Mouse (Mus musculus) midbrain, embryonic 12.5 days (tissue): ENCODE measurements around the gene Tuba8. TPM values are rescaled to one million over a fixed set of nuclear protein-coding genes. Genes with fewer than 3 reads are reported as not detected.
A peak's percentile ranks its signal among the peaks of the same experiment; 100 is the strongest.

Source experiments
- ATAC-seq: fragments of 200-750 bp; cut with Nextera tagmentation; 2 replicates; pipeline ENCODE4 v1.8.0; 2017; ENCODE audit warnings: low read depth, moderate TSS enrichment, moderate library complexity; ENCODE audit not compliant: low FRiP score
- H3K27ac ChIP-seq: fragments of 300-500 bp; sonication (generic); replicated peaks from 2 replicates; pipeline ENCODE4 v1.5.1; 2016; ENCODE audit warnings: mild to moderate bottlenecking
- H3K27me3 ChIP-seq: fragments of 300-500 bp; sonication (generic); 2 replicates; pipeline ENCODE4 v1.6.1; 2016; ENCODE audit warnings: mild to moderate bottlenecking
- H3K36me3 ChIP-seq: fragments of 300-500 bp; sonication (generic); 2 replicates; pipeline ENCODE4 v1.6.1; 2016
- H3K4me1 ChIP-seq: fragments of 300-500 bp; sonication (generic); 2 replicates; pipeline ENCODE4 v1.6.1; 2016
- H3K4me2 ChIP-seq: fragments of 300-500 bp; sonication (generic); replicated peaks from 2 replicates; pipeline ENCODE4 v1.6.1; 2016; ENCODE audit warnings: mild to moderate bottlenecking, moderate library complexity
- H3K4me3 ChIP-seq: fragments of 300-500 bp; sonication (generic); 2 replicates; pipeline ENCODE4 v1.5.1; 2016; ENCODE audit warnings: mild to moderate bottlenecking
- H3K9ac ChIP-seq: fragments of 300-500 bp; sonication (generic); replicated peaks from 2 replicates; pipeline ENCODE4 v1.6.1; 2016; ENCODE audit warnings: mild to moderate bottlenecking, moderate library complexity
- H3K9me3 ChIP-seq: fragments of 300-500 bp; sonication (generic); 2 replicates; pipeline ENCODE4 v1.6.1; 2016; ENCODE audit warnings: mild to moderate bottlenecking
- WGBS: fragments of 180-500 bp; shearing (Covaris S2); methylation state at CpG from one replicate; pipeline ENCODE4 v1.1.7; 2016; 5-methylcytosine and 5-hydroxymethylcytosine counted together
- polyA plus RNA-seq: library from polyadenylated mRNA; unstranded; fragments of >200 nt; fragmentation: Nextera tagmentation; extraction: Ambion mirVana; gene quantifications from 2 replicates; pipeline ENCODE4 v1.2.1, GENCODE M21; 2016

Tuba8 gene
- polyA plus RNA-seq, 1 experiment from 2014 or later = not detected

GRCm38 (mm10) chr6:121245127-121246036 lies 34.9 kb downstream of the Tuba8 start, which contains the start of gene Usp18:
Gene Usp18, plus strand, starts transcription at chr6:121245906.
- peaks cover 29% of the 10 kb centered on the region for H3K27me3 ChIP-seq
- H3K9me3 ChIP-seq = no peaks in the 10 kb centered on the region
- 11% methylated on average over 35 of the region's 35 CpGs for WGBS
- no peaks in the 10 kb centered on the region for H3K36me3 ChIP-seq
- peak within 1 kb of the TSS; percentile 55 for H3K4me2 ChIP-seq
- peak within 1 kb of the TSS; percentile 60 for H3K9ac ChIP-seq
- peak within 1 kb of the TSS; percentile 53 for H3K4me3 ChIP-seq
- H3K27ac ChIP-seq = no peak within 1 kb of the TSS
- H3K4me1 ChIP-seq = no peaks in the 10 kb centered on the region
- peak; percentile 94 for ATAC-seq

GRCm38 (mm10) chr6:121246037-121246361 lies 35.5 kb downstream of the Tuba8 start:
- peak; percentile 55 for ATAC-seq
- Histone ChIP-seq H3K9me3 (no peaks in the 10 kb centered on the region), H3K4me1 (no peaks in the 10 kb centered on the region), H3K4me2 (peak overlapping the region; percentile 55), H3K27me3 (peaks cover 29% of the 10 kb centered on the region), H3K4me3 (peak overlapping the region; percentile 53), H3K9ac (peak overlapping the region; percentile 60; the same call in 1 of the 2 replicates), H3K27ac (no peak overlapping the region), H3K36me3 (no peaks in the 10 kb centered on the region)
- WGBS = 17% methylated on average over 4 of the region's 4 CpGs

GRCm38 (mm10) chr6:121250406-121250805 lies 39.9 kb downstream of the Tuba8 start:
- Histone ChIP-seq H3K4me2 (no peak overlapping the region), H3K27me3 (peaks cover 12% of the 10 kb centered on the region), H3K4me1 (no peaks in the 10 kb centered on the region), H3K36me3 (no peaks in the 10 kb centered on the region), H3K9ac (no peak overlapping the region), H3K27ac (no peak overlapping the region), H3K4me3 (no peak overlapping the region), H3K9me3 (no peaks in the 10 kb centered on the region)
- WGBS = 81% methylated on average over 1 of the region's 1 CpGs
- no peak for ATAC-seq

GRCm38 (mm10) chr6:121251256-121251655 lies 40.8 kb downstream of the Tuba8 start:
- no peak for ATAC-seq
- Histone ChIP-seq H3K4me1 (no peaks in the 10 kb centered on the region), H3K9ac (no peak overlapping the region), H3K36me3 (no peaks in the 10 kb centered on the region), H3K4me3 (no peak overlapping the region), H3K27me3 (peaks cover 12% of the 10 kb centered on the region), H3K9me3 (no peaks in the 10 kb centered on the region), H3K27ac (no peak overlapping the region), H3K4me2 (no peak overlapping the region)
- WGBS = 69% methylated on average over 5 of the region's 5 CpGs

- ATAC-seq = 0 out of 2 replicates have a peak, but pooled peaks have one; percentile 27
- Histone ChIP-seq H3K9ac (no peak overlapping the region), H3K36me3 (no peaks in the 10 kb centered on the region), H3K27me3 (no peaks in the 10 kb centered on the region), H3K4me2 (no peak overlapping the region), H3K27ac (no peak overlapping the region), H3K4me1 (no peaks in the 10 kb centered on the region), H3K4me3 (no peak overlapping the region), H3K9me3 (no peaks in the 10 kb centered on the region)
- 38% methylated on average over 9 of the region's 9 CpGs for WGBS
Measured at GRCm38 (mm10) chr6:121260548-121260947, 50.1 kb downstream of the Tuba8 start.

- ATAC-seq = no peak
- Histone ChIP-seq H3K4me3 (no peak overlapping the region), H3K27ac (no peak overlapping the region), H3K9ac (no peak overlapping the region), H3K9me3 (no peaks in the 10 kb centered on the region), H3K27me3 (no peaks in the 10 kb centered on the region), H3K4me2 (no peak overlapping the region), H3K36me3 (no peaks in the 10 kb centered on the region), H3K4me1 (no peaks in the 10 kb centered on the region)
- WGBS = 90% methylated on average over 8 of the region's 8 CpGs
Measured at GRCm38 (mm10) chr6:121261233-121261632, 50.7 kb downstream of the Tuba8 start.

- Histone ChIP-seq H3K4me1 (no peaks in the 10 kb centered on the region), H3K4me2 (no peak overlapping the region), H3K9me3 (no peaks in the 10 kb centered on the region), H3K9ac (no peak overlapping the region), H3K4me3 (no peak overlapping the region), H3K36me3 (no peaks in the 10 kb centered on the region), H3K27me3 (no peaks in the 10 kb centered on the region), H3K27ac (no peak overlapping the region)
- ATAC-seq = no peak
- WGBS = 92% methylated on average over 10 of the region's 10 CpGs
Measured at GRCm38 (mm10) chr6:121262004-121262403, 51.5 kb downstream of the Tuba8 start.

- no peak overlapping the region for H3K27ac ChIP-seq
- H3K4me1 ChIP-seq = no peaks in the 10 kb centered on the region
- no peaks in the 10 kb centered on the region for H3K36me3 ChIP-seq
- H3K4me2 ChIP-seq = no peak overlapping the region
- no peak overlapping the region for H3K9ac ChIP-seq
- H3K4me3 ChIP-seq = no peak overlapping the region
- 94% methylated on average over 11 of the region's 11 CpGs for WGBS
- no peaks in the 10 kb centered on the region for H3K9me3 ChIP-seq
- H3K27me3 ChIP-seq = no peaks in the 10 kb centered on the region
- ATAC-seq = no peak
Measured at GRCm38 (mm10) chr6:121262496-121262895, 52.0 kb downstream of the Tuba8 start.

GRCm38 (mm10) chr6:121270156-121270555 lies 59.7 kb downstream of the Tuba8 start:
- Histone ChIP-seq H3K9ac (no peak overlapping the region), H3K36me3 (no peaks in the 10 kb centered on the region), H3K4me1 (0 out of 2 replicates have a peak, but pooled peaks cover 2% of the 10 kb centered on the region), H3K27ac (no peak overlapping the region), H3K4me3 (no peak overlapping the region), H3K9me3 (no peaks in the 10 kb centered on the region), H3K4me2 (no peak overlapping the region), H3K27me3 (no peaks in the 10 kb centered on the region; the same call in 1 of the 2 replicates)
- ATAC-seq = no peak
- WGBS = 83% methylated on average over 6 of the region's 6 CpGs

- no peaks in the 10 kb centered on the region for H3K9me3 ChIP-seq
- H3K4me2 ChIP-seq = peak overlapping the region; percentile 58
- H3K4me1 ChIP-seq = 0 out of 2 replicates have a peak, but pooled peaks cover 2% of the 10 kb centered on the region
- H3K9ac ChIP-seq = no peak overlapping the region
- H3K4me3 ChIP-seq = no peak overlapping the region
- no peaks in the 10 kb centered on the region for H3K36me3 ChIP-seq
- ATAC-seq = no peak
- 15% methylated on average over 4 of the region's 4 CpGs for WGBS
- H3K27ac ChIP-seq = no peak overlapping the region
- H3K27me3 ChIP-seq = no peaks in the 10 kb centered on the region; the same call in 1 of the 2 replicates
Measured at GRCm38 (mm10) chr6:121271707-121272074, 61.2 kb downstream of the Tuba8 start.

GRCm38 (mm10) chr6:121272075-121272800 lies 61.7 kb downstream of the Tuba8 start:
- peak; percentile 90 for ATAC-seq
- H3K9ac ChIP-seq = peak overlapping the region; percentile 50; the same call in 1 of the 2 replicates

GRCm38 (mm10) chr6:121274356-121274755 lies 63.9 kb downstream of the Tuba8 start:
- H3K4me2 ChIP-seq = no peak overlapping the region
- H3K36me3 ChIP-seq = no peaks in the 10 kb centered on the region
- WGBS = 88% methylated on average over 3 of the region's 3 CpGs
- H3K9me3 ChIP-seq = no peaks in the 10 kb centered on the region
- no peaks in the 10 kb centered on the region; the same call in 1 of the 2 replicates for H3K27me3 ChIP-seq
- no peak overlapping the region for H3K4me3 ChIP-seq
- H3K9ac ChIP-seq = no peak overlapping the region
- 0 out of 2 replicates have a peak, but pooled peaks cover 2% of the 10 kb centered on the region for H3K4me1 ChIP-seq
- no peak for ATAC-seq
- no peak overlapping the region for H3K27ac ChIP-seq

More at GRCm38 (mm10) chr6:121272075-121272800, 61.7 kb downstream of the Tuba8 start:
- Histone ChIP-seq H3K9me3 (no peaks in the 10 kb centered on the region), H3K27me3 (no peaks in the 10 kb centered on the region; the same call in 1 of the 2 replicates), H3K4me2 (peak overlapping the region; percentile 58), H3K27ac (peak overlapping the region; percentile 80), H3K4me1 (0 out of 2 replicates have a peak, but pooled peaks cover 2% of the 10 kb centered on the region), H3K36me3 (no peaks in the 10 kb centered on the region), H3K4me3 (peak overlapping the region; percentile 39)
- 21% methylated on average over 17 of the region's 17 CpGs for WGBS
